ENCODE assay signal across 16 mouse cellular contexts in genomic region chr13:60126338-60126737, GRCm38 (mm10). TPM values are rescaled to one million over a fixed set of nuclear protein-coding genes. Genes with fewer than 3 reads are reported as not detected.
DNase-seq lines count a peak whose midpoint lies in the region; ATAC-seq and TF ChIP-seq lines count a peak whose summit lies in the region.
"Had no signal": no experiment of that assay in that cellular context is flagged by ENCODE, and none has a peak within 500 bp of the region (broad histone marks: within the 10 kb centered on the region; RNA-seq: fewer than 3 reads in every experiment).

No protein-coding gene starts in this region.

- no peak overlapping the region for H3K27ac ChIP-seq in kidney, embryonic 16.5 days (ENCODE audit: low read length)
- H3K27ac ChIP-seq in forebrain, postnatal 0 days (ENCODE audit: low read depth, low read length): no peak overlapping the region
- no peak overlapping the region for H3K27ac ChIP-seq in limb, embryonic 14.5 days (replicated peaks; ENCODE audit: low read depth, low read length)
- 0 out of 2 replicates have a peak overlapping the region, but pooled peaks have one; percentile 4 for H3K27ac ChIP-seq in neural tube, embryonic 14.5 days (ENCODE audit: low read depth, low read length)
- H3K27ac ChIP-seq: liver, embryonic 14.5 days; macrophage had no signal

- no peaks in the 10 kb centered on the region for H3K9me3 ChIP-seq in kidney, embryonic 16.5 days (ENCODE audit: low read length)
- H3K9me3 ChIP-seq in forebrain, postnatal 0 days (ENCODE audit: low read length): no peaks in the 10 kb centered on the region
- no peaks in the 10 kb centered on the region for H3K9me3 ChIP-seq in limb, embryonic 14.5 days (ENCODE audit: control insufficient read depth, low read length)
- H3K9me3 ChIP-seq in neural tube, embryonic 14.5 days (ENCODE audit: control insufficient read depth, low read length): no peaks in the 10 kb centered on the region

- no peak for TF ChIP-seq POLR2A in limb, embryonic 14.5 days (IDR thresholded peaks at IDR 0.05; ENCODE audit: borderline replicate concordance, extremely low read depth, insufficient read depth, insufficient read length)

- 37% methylated on average over 19 of the region's 19 CpGs for WGBS in kidney, embryonic 16.5 days
- 43% methylated on average over 19 of the region's 19 CpGs for WGBS in forebrain, postnatal 0 days
- WGBS in limb, embryonic 14.5 days: 52% methylated on average over 19 of the region's 19 CpGs
- WGBS in neural tube, embryonic 14.5 days: 24% methylated on average over 19 of the region's 19 CpGs

- DNase-seq in kidney, postnatal 4 days: no peak
- DNase-seq in forebrain, postnatal 0 days: no peak
- no peak for DNase-seq in limb, embryonic 14.5 days (ENCODE audit: low spot score)
- no peak for DNase-seq in frontal cortex, adult 2 months (ENCODE audit: extremely low spot score in 1 of 2, low spot score in 1 of 2)
- DNase-seq in adrenal gland, postnatal 14 days: no peak
- DNase-seq: cerebellum, postnatal 36 days; gastrocnemius, postnatal 36 days; kidney, adult 9 months; right cerebral cortex, postnatal 14 days had no signal

- H3K4me3 ChIP-seq in kidney, embryonic 16.5 days (ENCODE audit: low read length): no peak overlapping the region
- H3K4me3 ChIP-seq in forebrain, postnatal 0 days (ENCODE audit: low read depth, low read length): peak overlapping the region; percentile 9; the same call in 1 of the 2 replicates
- H3K4me3 ChIP-seq in limb, embryonic 14.5 days (replicated peaks; ENCODE audit: low read length): no peak overlapping the region
- H3K4me3 ChIP-seq in neural tube, embryonic 14.5 days (ENCODE audit: low read depth, low read length): no peak overlapping the region

- H3K27me3 ChIP-seq in kidney, embryonic 16.5 days (ENCODE audit: insufficient read depth, low read length): no peaks in the 10 kb centered on the region
- H3K27me3 ChIP-seq in forebrain, postnatal 0 days (ENCODE audit: insufficient read depth, low read length): no peaks in the 10 kb centered on the region; the same call in 1 of the 2 replicates
- H3K27me3 ChIP-seq in limb, embryonic 14.5 days (ENCODE audit: control insufficient read depth, insufficient read depth, low read length): no peaks in the 10 kb centered on the region
- H3K27me3 ChIP-seq in neural tube, embryonic 14.5 days (ENCODE audit: control insufficient read depth, insufficient read depth, low read length): no peaks in the 10 kb centered on the region

- peak overlapping the region; percentile 31; the same call in 1 of the 2 replicates for H3K4me2 ChIP-seq in kidney, embryonic 16.5 days (replicated peaks; ENCODE audit: low read depth, low read length)
- peak overlapping the region; percentile 34 for H3K4me2 ChIP-seq in forebrain, postnatal 0 days (ENCODE audit: low read depth)
- peak overlapping the region; percentile 24; the same call in 1 of the 2 replicates for H3K4me2 ChIP-seq in limb, embryonic 14.5 days (replicated peaks; ENCODE audit: low read depth, low read length, severe bottlenecking)
- peak overlapping the region; percentile 7 for H3K4me2 ChIP-seq in neural tube, embryonic 14.5 days (ENCODE audit: low read depth, low read length)

- H3K4me1 ChIP-seq in kidney, embryonic 16.5 days (ENCODE audit: insufficient read depth, low read length): peaks cover 41% of the 10 kb centered on the region
- H3K4me1 ChIP-seq in forebrain, postnatal 0 days (ENCODE audit: insufficient read depth): peaks cover 9% of the 10 kb centered on the region
- peaks cover 39% of the 10 kb centered on the region for H3K4me1 ChIP-seq in limb, embryonic 14.5 days (ENCODE audit: control insufficient read depth, insufficient read depth, low read length)
- peaks cover 22% of the 10 kb centered on the region for H3K4me1 ChIP-seq in neural tube, embryonic 14.5 days (ENCODE audit: control insufficient read depth, insufficient read depth, low read length)

- no peaks in the 10 kb centered on the region for H3K36me3 ChIP-seq in kidney, embryonic 16.5 days (ENCODE audit: insufficient read depth, low read length)
- H3K36me3 ChIP-seq in forebrain, postnatal 0 days (ENCODE audit: insufficient read depth): no peaks in the 10 kb centered on the region
- no peaks in the 10 kb centered on the region for H3K36me3 ChIP-seq in limb, embryonic 14.5 days (ENCODE audit: control insufficient read depth, insufficient read depth, low read length)
- H3K36me3 ChIP-seq in neural tube, embryonic 14.5 days (ENCODE audit: control insufficient read depth, insufficient read depth, low read length): no peaks in the 10 kb centered on the region

- H3K9ac ChIP-seq in kidney, embryonic 16.5 days (replicated peaks; ENCODE audit: low read length): no peak overlapping the region
- no peak overlapping the region for H3K9ac ChIP-seq in forebrain, postnatal 0 days
- H3K9ac ChIP-seq in limb, embryonic 14.5 days (ENCODE audit: low read depth, low read length, severe bottlenecking): no peak overlapping the region
- no peak overlapping the region for H3K9ac ChIP-seq in neural tube, embryonic 14.5 days (replicated peaks; ENCODE audit: low read depth, low read length)
- H3K9ac ChIP-seq: liver, embryonic 14.5 days had no signal

- no peak for ATAC-seq in kidney, embryonic 16.5 days (ENCODE audit: low FRiP score, low TSS enrichment)
- peak; percentile 3; the same call in 1 of the 2 replicates for ATAC-seq in forebrain, postnatal 0 days
- ATAC-seq in limb, embryonic 14.5 days (ENCODE audit: low FRiP score, low read depth): no peak
- ATAC-seq in neural tube, embryonic 14.5 days (ENCODE audit: low read depth): no peak
- ATAC-seq in granulocyte monocyte progenitor cell, adult 5-6 weeks (replicated peaks; ENCODE audit: poor library complexity, severe bottlenecking): no peak
- ATAC-seq: activated CD4-positive, CD25-positive, alpha-beta regulatory T cell, adult 4 months had no signal

- no peak for TF ChIP-seq CTCF in forebrain, postnatal 0 days (IDR thresholded peaks at IDR 0.05; ENCODE audit: low read depth)

RNA-seq across cellular contexts. Expression of gene Gas1, which starts 50.8 kb away (rescaled TPM):
- 55.0 and 58.4 TPM in 2 replicates for polyA plus RNA-seq in kidney, embryonic 16.5 days (2015; fragmentation: Nextera tagmentation; extraction: Ambion mirVana)
- total RNA-seq in forebrain, postnatal 0 days (2014; rRNA removed): 23.5 and 40.9 TPM in 2 replicates
- 22.4 and 23.1 TPM in 2 replicates for polyA plus RNA-seq in forebrain, postnatal 0 days (2015; fragmentation: Nextera tagmentation; extraction: Ambion mirVana)
- polyA plus RNA-seq in limb, embryonic 14.5 days (2012; rRNA removed): 385 and 686 TPM in 2 replicates
- polyA plus RNA-seq in limb, embryonic 14.5 days (2014; fragmentation: Nextera tagmentation; extraction: Ambion mirVana): 406 and 517 TPM in 2 replicates
- polyA plus RNA-seq in neural tube, embryonic 14.5 days (2014; fragmentation: Nextera tagmentation; extraction: Ambion mirVana): 11.5 and 15.7 TPM in 2 replicates
- total RNA-seq in granulocyte monocyte progenitor cell, adult 5-6 weeks (2014; fragmentation: Nextera tagmentation): not detected in 2 replicates
- total RNA-seq in granulocyte monocyte progenitor cell, adult 5-6 weeks (2017): not detected in 2 replicates
- polyA plus RNA-seq in frontal cortex, adult 2 months (2012; rRNA removed): 10.6 and 10.9 TPM in 2 replicates
- 48.4 and 52.2 TPM in 2 replicates for total RNA-seq in adrenal gland, postnatal 14 days (2021)
- total RNA-seq: neutrophil, adult 5-6 weeks had no signal
- polyA plus RNA-seq: activated CD4-positive, CD25-positive, alpha-beta regulatory T cell, adult 4 months had no signal
